Mouse (Mus musculus): Measurements from ENCODE around the gene Pdcd7. TPM values are rescaled to one million over a fixed set of nuclear protein-coding genes. Genes with fewer than 3 reads are reported as not detected.

Gene Pdcd7
- polyA plus RNA-seq, 1 experiment from 2014 or later, result 8.6 TPM

DNA sequence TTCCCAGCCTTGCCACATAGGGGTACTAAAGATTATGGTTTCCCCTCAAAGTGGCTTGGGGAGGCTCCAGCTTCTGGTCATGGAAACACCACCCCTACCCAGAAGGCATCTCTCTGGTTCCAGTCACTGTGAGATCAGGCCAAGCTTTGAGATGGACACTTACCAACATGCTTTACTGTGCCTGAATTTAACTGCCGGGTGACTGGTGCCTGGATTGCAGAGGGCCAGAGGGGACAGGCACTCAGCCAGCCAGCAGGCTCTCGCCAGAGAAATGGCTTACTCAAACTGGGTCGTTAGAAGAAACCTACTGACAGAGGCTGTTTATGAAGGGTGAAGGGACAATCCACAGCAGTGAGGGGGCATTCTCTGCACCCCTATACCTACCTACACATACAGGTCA, 38.4 kb downstream of the Pdcd7 start:
- Histone ChIP-seq H3K27ac (no peak overlapping the region), H3K9ac (no peak overlapping the region), H3K4me2 (no peak overlapping the region), H3K4me1 (peaks cover 13% of the 10 kb centered on the region), H3K9me3 (no peaks in the 10 kb centered on the region), H3K27me3 (replicated peaks) (peaks cover 3% of the 10 kb centered on the region), H3K4me3 (replicated peaks) (no peak overlapping the region), H3K36me3 (no peaks in the 10 kb centered on the region)
- WGBS, result 42% methylated on average over 3 of the region's 3 CpGs
- ATAC-seq (ENCODE audit: insufficient read depth, low FRiP score, low read depth), result no peak

DNA sequence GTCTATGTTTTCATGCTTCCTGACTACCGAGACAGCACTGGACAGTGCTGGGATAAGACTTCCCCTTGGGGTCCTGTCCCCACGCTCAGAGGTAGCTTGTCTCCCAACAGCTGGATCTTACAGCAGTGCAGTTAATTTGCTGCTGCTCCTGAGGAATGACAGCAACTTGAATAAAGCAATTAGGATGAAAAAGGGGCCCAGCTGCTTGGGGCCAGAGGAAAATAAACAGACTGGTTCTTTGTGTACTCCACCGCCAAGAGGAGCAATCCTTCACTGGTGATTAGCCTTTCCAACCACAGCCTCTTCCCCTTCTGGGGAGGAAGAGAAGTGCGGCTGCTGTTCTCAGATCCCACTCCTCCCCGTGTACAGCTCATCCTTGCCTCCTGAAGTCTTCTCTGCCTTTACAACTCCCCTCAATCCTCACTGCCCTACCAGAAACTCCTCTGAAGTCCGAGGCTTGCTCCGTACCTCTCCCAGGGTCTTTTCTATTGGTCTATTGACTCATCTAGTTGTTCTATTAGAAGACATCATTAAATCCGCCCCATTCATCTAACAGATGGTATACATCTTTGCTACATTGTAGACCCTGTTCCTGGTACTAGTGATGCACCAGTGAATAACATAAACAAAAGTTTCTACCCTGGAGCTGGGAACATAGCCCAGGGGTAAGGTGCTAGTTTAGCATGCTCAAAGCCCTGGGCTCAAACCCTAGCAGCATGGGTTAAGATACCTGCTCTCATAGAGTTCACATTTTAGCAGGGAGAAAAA, 40.7 kb downstream of the Pdcd7 start:
- Histone ChIP-seq H3K9me3 (no peaks in the 10 kb centered on the region), H3K9ac (no peak overlapping the region), H3K4me3 (replicated peaks) (no peak overlapping the region), H3K4me1 (peaks cover 20% of the 10 kb centered on the region), H3K4me2 (0 out of 2 replicates have a peak overlapping the region, but pooled peaks have one; percentile 1), H3K27ac (peak overlapping the region; percentile 54; the same call in 1 of the 2 replicates), H3K36me3 (no peaks in the 10 kb centered on the region), H3K27me3 (replicated peaks) (peaks cover 25% of the 10 kb centered on the region)
- 17% methylated on average over 8 of the region's 8 CpGs for WGBS
- peak; percentile 47; the same call in 1 of the 2 replicates for ATAC-seq (ENCODE audit: insufficient read depth, low FRiP score, low read depth)

- Histone ChIP-seq H3K9ac (no peak overlapping the region), H3K4me1 (peaks cover 16% of the 10 kb centered on the region), H3K27ac (no peak overlapping the region), H3K4me2 (peak overlapping the region; percentile 78), H3K4me3 (replicated peaks) (peak overlapping the region; percentile 45), H3K9me3 (no peaks in the 10 kb centered on the region), H3K27me3 (replicated peaks) (peaks cover 39% of the 10 kb centered on the region), H3K36me3 (no peaks in the 10 kb centered on the region)
- ATAC-seq (ENCODE audit: insufficient read depth, low FRiP score, low read depth), result no peak
- 16% methylated on average over 94 of the region's 96 CpGs for WGBS
These were observed 45.1 kb downstream of the Pdcd7 start for GRCm38 (mm10) chr9:65390752-65391612.

- WGBS, result 38% methylated on average over 8 of the region's 8 CpGs
- Histone ChIP-seq H3K36me3 (no peaks in the 10 kb centered on the region), H3K4me2 (peak within 1 kb of the TSS; percentile 78), H3K27ac (no peak within 1 kb of the TSS), H3K4me3 (replicated peaks) (peak within 1 kb of the TSS; percentile 45), H3K9ac (no peak within 1 kb of the TSS), H3K9me3 (no peaks in the 10 kb centered on the region), H3K27me3 (replicated peaks) (peaks cover 39% of the 10 kb centered on the region), H3K4me1 (peaks cover 10% of the 10 kb centered on the region)
- ATAC-seq (ENCODE audit: insufficient read depth, low FRiP score, low read depth), result no peak
These were observed 45.7 kb downstream of the Pdcd7 start, which contains the start of gene Kbtbd13 for GRCm38 (mm10) chr9:65391613-65391964. TSS of gene Kbtbd13 (minus strand) at chr9:65391652.

- 21% methylated on average over 6 of the region's 6 CpGs for WGBS
- Histone ChIP-seq H3K9ac (no peak overlapping the region), H3K27ac (no peak overlapping the region), H3K4me1 (peaks cover 7% of the 10 kb centered on the region; the same call in 1 of the 2 replicates), H3K27me3 (replicated peaks) (peaks cover 39% of the 10 kb centered on the region), H3K9me3 (no peaks in the 10 kb centered on the region), H3K36me3 (no peaks in the 10 kb centered on the region), H3K4me3 (replicated peaks) (no peak overlapping the region), H3K4me2 (no peak overlapping the region)
- peak; percentile 12; the same call in 1 of the 2 replicates for ATAC-seq (ENCODE audit: insufficient read depth, low FRiP score, low read depth)
These were observed 46.9 kb downstream of the Pdcd7 start for GRCm38 (mm10) chr9:65392638-65393364.

- no peak overlapping the region for H3K4me2 ChIP-seq
- no peaks in the 10 kb centered on the region for H3K9me3 ChIP-seq
- no peak overlapping the region for H3K27ac ChIP-seq
- no peak overlapping the region for H3K9ac ChIP-seq
- no peaks in the 10 kb centered on the region for H3K36me3 ChIP-seq
- peaks cover 12% of the 10 kb centered on the region; the same call in 1 of the 2 replicates for H3K4me1 ChIP-seq
- no peak for ATAC-seq (ENCODE audit: insufficient read depth, low FRiP score, low read depth)
- WGBS, result 44% methylated on average over 2 of the region's 2 CpGs
- no peak overlapping the region for H3K4me3 ChIP-seq (replicated peaks)
- H3K27me3 ChIP-seq (replicated peaks), result peaks cover 39% of the 10 kb centered on the region
These were observed 47.7 kb downstream of the Pdcd7 start for GRCm38 (mm10) chr9:65393606-65394005.

GRCm38 (mm10) chr9:65394360-65394759, 48.5 kb downstream of the Pdcd7 start:
- Histone ChIP-seq H3K4me3 (replicated peaks) (no peak overlapping the region), H3K36me3 (no peaks in the 10 kb centered on the region), H3K27me3 (replicated peaks) (peaks cover 34% of the 10 kb centered on the region), H3K9ac (no peak overlapping the region), H3K9me3 (no peaks in the 10 kb centered on the region), H3K27ac (no peak overlapping the region), H3K4me1 (peaks cover 12% of the 10 kb centered on the region; the same call in 1 of the 2 replicates), H3K4me2 (no peak overlapping the region)
- peak; percentile 20; the same call in 1 of the 2 replicates for ATAC-seq (ENCODE audit: insufficient read depth, low FRiP score, low read depth)
- WGBS, result 58% methylated on average over 2 of the region's 2 CpGs

DNA sequence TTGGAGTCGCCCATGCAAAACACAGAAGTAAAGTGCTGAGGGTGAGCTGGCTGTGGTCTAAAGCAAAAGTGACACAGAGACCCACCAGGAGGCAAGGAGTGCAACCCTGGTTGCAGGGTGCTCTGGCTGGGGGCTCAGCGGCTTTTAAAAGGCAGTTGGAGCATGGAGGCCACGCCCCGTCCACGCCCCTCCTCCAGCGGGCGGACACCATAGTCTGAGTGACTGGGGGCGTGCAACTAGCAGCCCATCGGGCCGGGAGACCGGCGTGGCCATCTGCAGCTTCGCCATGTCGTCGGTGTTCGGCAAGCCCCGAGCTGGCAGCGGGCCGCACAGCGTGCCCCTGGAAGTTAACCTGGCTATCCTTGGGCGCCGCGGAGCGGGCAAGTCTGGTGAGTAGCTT, 52.4 kb downstream of the Pdcd7 start, which contains the start of gene Rasl12:
Gene Rasl12, plus strand, starts transcription at position 228 of the 400 bp plus-strand sequence.
- Histone ChIP-seq H3K27ac (no peak within 1 kb of the TSS), H3K27me3 (replicated peaks) (no peaks in the 10 kb centered on the region), H3K4me3 (replicated peaks) (peak within 1 kb of the TSS; percentile 50), H3K9ac (peak within 1 kb of the TSS; percentile 26; the same call in 1 of the 2 replicates), H3K9me3 (no peaks in the 10 kb centered on the region), H3K4me2 (peak within 1 kb of the TSS; percentile 90), H3K36me3 (no peaks in the 10 kb centered on the region), H3K4me1 (0 out of 2 replicates have a peak, but pooled peaks cover 5% of the 10 kb centered on the region)
- peak; percentile 41; the same call in 1 of the 2 replicates for ATAC-seq (ENCODE audit: insufficient read depth, low FRiP score, low read depth)
- WGBS, result 0% methylated on average over 22 of the region's 24 CpGs

- WGBS, result 84% methylated on average over 6 of the region's 6 CpGs
- ATAC-seq (ENCODE audit: insufficient read depth, low FRiP score, low read depth), result no peak
- no peak overlapping the region for H3K27ac ChIP-seq
- H3K27me3 ChIP-seq (replicated peaks), result no peaks in the 10 kb centered on the region
- H3K9ac ChIP-seq, result no peak overlapping the region
- 0 out of 2 replicates have a peak, but pooled peaks cover 10% of the 10 kb centered on the region for H3K4me1 ChIP-seq
- no peaks in the 10 kb centered on the region for H3K36me3 ChIP-seq
- H3K4me2 ChIP-seq, result no peak overlapping the region
- no peak overlapping the region for H3K4me3 ChIP-seq (replicated peaks)
- no peaks in the 10 kb centered on the region for H3K9me3 ChIP-seq
These were observed 54.0 kb downstream of the Pdcd7 start for GRCm38 (mm10) chr9:65399934-65400333.

GRCm38 (mm10) chr9:65404331-65405183, 58.7 kb downstream of the Pdcd7 start:
- no peak overlapping the region for H3K4me2 ChIP-seq
- no peaks in the 10 kb centered on the region for H3K9me3 ChIP-seq
- H3K27me3 ChIP-seq (replicated peaks), result no peaks in the 10 kb centered on the region
- WGBS, result 62% methylated on average over 15 of the region's 15 CpGs
- H3K4me1 ChIP-seq, result 0 out of 2 replicates have a peak, but pooled peaks cover 5% of the 10 kb centered on the region
- H3K4me3 ChIP-seq (replicated peaks), result no peak overlapping the region
- H3K27ac ChIP-seq, result no peak overlapping the region
- H3K9ac ChIP-seq, result no peak overlapping the region
- H3K36me3 ChIP-seq, result no peaks in the 10 kb centered on the region
- no peak for ATAC-seq (ENCODE audit: insufficient read depth, low FRiP score, low read depth)

DNA sequence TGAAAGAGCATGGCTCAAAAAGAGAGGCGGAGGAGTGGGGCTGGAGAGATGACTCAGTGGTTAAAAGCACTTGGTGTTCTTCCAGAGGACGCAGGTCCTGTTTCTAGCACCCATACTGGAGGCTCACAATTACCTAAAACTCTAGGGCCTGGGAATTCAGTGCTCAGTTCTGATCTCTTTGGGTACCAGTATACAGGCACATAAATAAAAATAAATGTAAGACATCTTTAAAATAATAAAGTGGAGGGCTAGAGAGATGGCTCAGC, 59.2 kb downstream of the Pdcd7 start:
- H3K4me2 ChIP-seq, result no peak overlapping the region

More for the DNA sequence above, 59.2 kb downstream of the Pdcd7 start:
- Histone ChIP-seq H3K4me1 (0 out of 2 replicates have a peak, but pooled peaks cover 5% of the 10 kb centered on the region), H3K36me3 (no peaks in the 10 kb centered on the region), H3K9me3 (no peaks in the 10 kb centered on the region), H3K27me3 (replicated peaks) (no peaks in the 10 kb centered on the region), H3K27ac (no peak overlapping the region), H3K9ac (no peak overlapping the region), H3K4me3 (replicated peaks) (no peak overlapping the region)
- 79% methylated on average over 2 of the region's 2 CpGs for WGBS
- no peak for ATAC-seq (ENCODE audit: insufficient read depth, low FRiP score, low read depth)

Data from stomach, embryonic 15.5 days (tissue).